Mouse (Mus musculus): ENCODE data around the gene Cat. TPM values are rescaled to one million over a fixed set of nuclear protein-coding genes. Genes with fewer than 3 reads are reported as not detected.
A peak's percentile ranks its signal among the peaks of the same experiment; 100 is the strongest.

The Cat gene
- polyA plus RNA-seq, 1 experiment from 2014 or later, result 68.5 TPM

GRCm38 (mm10) chr2:103495633-103496418 is 10.9 kb upstream of the Cat start:
- WGBS, result 91% methylated on average over 6 of the region's 6 CpGs
- H3K4me2 ChIP-seq, result no peak overlapping the region
- H3K9me3 ChIP-seq, result no peaks in the 10 kb centered on the region
- H3K4me3 ChIP-seq (replicated peaks), result no peak overlapping the region
- no peak overlapping the region for H3K9ac ChIP-seq (replicated peaks)
- no peaks in the 10 kb centered on the region for H3K27me3 ChIP-seq
- no peak for ATAC-seq (ENCODE audit: insufficient number of reproducible peaks, insufficient read depth, low FRiP score, low TSS enrichment, low read depth)
- H3K36me3 ChIP-seq, result no peaks in the 10 kb centered on the region
- H3K27ac ChIP-seq, result no peak overlapping the region
- H3K4me1 ChIP-seq (replicated peaks), result no peaks in the 10 kb centered on the region

DNA sequence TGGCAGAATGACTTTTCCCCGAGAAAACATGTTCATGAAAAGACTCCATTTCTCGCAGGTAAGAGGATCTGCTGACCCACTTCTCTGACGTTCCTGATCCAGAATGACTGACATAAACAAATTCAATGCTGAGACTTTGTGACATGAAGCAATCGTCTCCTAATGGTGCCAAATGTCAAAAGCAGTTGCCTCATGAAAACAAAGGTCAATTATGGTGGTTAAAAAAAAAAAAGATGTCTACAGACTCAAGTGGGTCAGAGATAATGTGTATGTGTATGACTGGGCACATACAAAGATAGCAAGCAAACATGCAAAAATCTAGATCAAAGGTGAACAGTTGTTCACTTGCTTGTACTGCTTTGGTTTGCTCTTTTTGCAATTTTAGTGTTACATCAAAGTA is 8.9 kb upstream of the Cat start:
- Histone ChIP-seq H3K27me3 (no peaks in the 10 kb centered on the region), H3K36me3 (no peaks in the 10 kb centered on the region), H3K9me3 (no peaks in the 10 kb centered on the region), H3K27ac (no peak overlapping the region), H3K4me1 (replicated peaks) (0 out of 2 replicates have a peak, but pooled peaks cover 6% of the 10 kb centered on the region), H3K4me3 (replicated peaks) (no peak overlapping the region), H3K9ac (replicated peaks) (no peak overlapping the region), H3K4me2 (no peak overlapping the region)
- 69% methylated on average over 4 of the region's 4 CpGs for WGBS
- no peak for ATAC-seq (ENCODE audit: insufficient number of reproducible peaks, insufficient read depth, low FRiP score, low TSS enrichment, low read depth)

GRCm38 (mm10) chr2:103492526-103492925 is 7.6 kb upstream of the Cat start:
- Histone ChIP-seq H3K4me2 (no peak overlapping the region), H3K9ac (replicated peaks) (no peak overlapping the region), H3K27ac (no peak overlapping the region), H3K9me3 (no peaks in the 10 kb centered on the region), H3K4me1 (replicated peaks) (0 out of 2 replicates have a peak, but pooled peaks cover 6% of the 10 kb centered on the region), H3K36me3 (no peaks in the 10 kb centered on the region), H3K4me3 (replicated peaks) (no peak overlapping the region), H3K27me3 (no peaks in the 10 kb centered on the region)
- ATAC-seq (ENCODE audit: insufficient number of reproducible peaks, insufficient read depth, low FRiP score, low TSS enrichment, low read depth), result no peak
- 88% methylated on average over 4 of the region's 4 CpGs for WGBS

DNA sequence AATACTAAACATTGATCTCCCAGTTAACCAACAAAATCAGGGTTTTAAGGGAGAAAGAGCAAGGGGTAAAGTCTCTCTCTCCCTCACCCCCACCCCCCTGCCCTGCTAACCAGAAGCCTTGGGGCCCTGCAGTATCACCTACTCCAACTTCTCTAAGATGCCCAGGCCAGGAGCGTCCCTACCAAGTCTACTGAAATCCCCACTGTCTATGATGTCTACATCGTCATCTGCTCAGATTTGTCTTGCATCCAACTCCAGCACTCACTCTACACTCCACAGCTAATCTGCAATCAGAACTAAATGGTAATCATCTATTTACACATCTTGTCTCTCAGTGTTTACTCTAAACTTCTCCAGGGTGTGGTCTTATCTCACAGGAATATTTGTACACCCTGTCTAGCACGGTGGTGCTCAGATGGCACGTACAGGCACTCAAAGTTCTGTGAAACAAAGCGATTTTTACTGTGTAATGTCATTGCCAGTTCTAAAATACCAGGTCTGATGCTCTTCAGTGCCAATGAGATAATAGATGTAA is 907 bp downstream of the Cat start:
- H3K27me3 ChIP-seq, result no peaks in the 10 kb centered on the region
- peak overlapping the region; percentile 76 for H3K4me3 ChIP-seq (replicated peaks)
- H3K9me3 ChIP-seq, result no peaks in the 10 kb centered on the region
- H3K36me3 ChIP-seq, result no peaks in the 10 kb centered on the region
- peak overlapping the region; percentile 87 for H3K9ac ChIP-seq (replicated peaks)
- ATAC-seq (ENCODE audit: insufficient number of reproducible peaks, insufficient read depth, low FRiP score, low TSS enrichment, low read depth), result no peak
- H3K4me1 ChIP-seq (replicated peaks), result peaks cover 11% of the 10 kb centered on the region
- peak overlapping the region; percentile 98 for H3K27ac ChIP-seq
- 48% methylated on average over 5 of the region's 5 CpGs for WGBS
- H3K4me2 ChIP-seq, result peak overlapping the region; percentile 68

GRCm38 (mm10) chr2:103483289-103483985 is 1.5 kb downstream of the Cat start:
- Histone ChIP-seq H3K9ac (replicated peaks) (no peak overlapping the region), H3K36me3 (no peaks in the 10 kb centered on the region), H3K4me3 (replicated peaks) (peak overlapping the region; percentile 76; the same call in 1 of the 2 replicates), H3K4me2 (peak overlapping the region; percentile 68), H3K9me3 (no peaks in the 10 kb centered on the region), H3K4me1 (replicated peaks) (peaks cover 11% of the 10 kb centered on the region), H3K27ac (no peak overlapping the region), H3K27me3 (no peaks in the 10 kb centered on the region)
- no peak for ATAC-seq (ENCODE audit: insufficient number of reproducible peaks, insufficient read depth, low FRiP score, low TSS enrichment, low read depth)
- 85% methylated on average over 7 of the region's 7 CpGs for WGBS

GRCm38 (mm10) chr2:103481314-103482231 is 3.4 kb downstream of the Cat start:
- H3K9me3 ChIP-seq, result no peaks in the 10 kb centered on the region
- 0 out of 2 replicates have a peak, but pooled peaks cover 2% of the 10 kb centered on the region for H3K36me3 ChIP-seq
- H3K27ac ChIP-seq, result no peak overlapping the region
- WGBS, result 73% methylated on average over 11 of the region's 11 CpGs
- peaks cover 11% of the 10 kb centered on the region for H3K4me1 ChIP-seq (replicated peaks)
- H3K4me2 ChIP-seq, result no peak overlapping the region
- no peak overlapping the region for H3K4me3 ChIP-seq (replicated peaks)
- H3K27me3 ChIP-seq, result no peaks in the 10 kb centered on the region
- H3K9ac ChIP-seq (replicated peaks), result no peak overlapping the region
- ATAC-seq (ENCODE audit: insufficient number of reproducible peaks, insufficient read depth, low FRiP score, low TSS enrichment, low read depth), result no peak

- H3K4me2 ChIP-seq, result no peak overlapping the region
- no peak for ATAC-seq (ENCODE audit: insufficient number of reproducible peaks, insufficient read depth, low FRiP score, low TSS enrichment, low read depth)
- H3K27me3 ChIP-seq, result no peaks in the 10 kb centered on the region
- H3K27ac ChIP-seq, result no peak overlapping the region
- H3K4me3 ChIP-seq (replicated peaks), result no peak overlapping the region
- peaks cover 4% of the 10 kb centered on the region for H3K36me3 ChIP-seq
- peaks cover 11% of the 10 kb centered on the region for H3K4me1 ChIP-seq (replicated peaks)
- 94% methylated on average over 4 of the region's 4 CpGs for WGBS
- no peaks in the 10 kb centered on the region for H3K9me3 ChIP-seq
- H3K9ac ChIP-seq (replicated peaks), result no peak overlapping the region
Measured at GRCm38 (mm10) chr2:103480871-103481270, 4.1 kb downstream of the Cat start.

GRCm38 (mm10) chr2:103480240-103480639 is 4.7 kb downstream of the Cat start:
- WGBS, result 91% methylated on average over 8 of the region's 8 CpGs
- no peak for ATAC-seq (ENCODE audit: insufficient number of reproducible peaks, insufficient read depth, low FRiP score, low TSS enrichment, low read depth)
- Histone ChIP-seq H3K4me2 (no peak overlapping the region), H3K36me3 (peaks cover 10% of the 10 kb centered on the region), H3K4me1 (replicated peaks) (peaks cover 11% of the 10 kb centered on the region), H3K27ac (no peak overlapping the region), H3K27me3 (no peaks in the 10 kb centered on the region), H3K9ac (replicated peaks) (no peak overlapping the region), H3K4me3 (replicated peaks) (no peak overlapping the region), H3K9me3 (no peaks in the 10 kb centered on the region)

GRCm38 (mm10) chr2:103478326-103478725 is 6.6 kb downstream of the Cat start:
- Histone ChIP-seq H3K27me3 (no peaks in the 10 kb centered on the region), H3K9me3 (no peaks in the 10 kb centered on the region), H3K27ac (no peak overlapping the region), H3K4me2 (no peak overlapping the region), H3K4me3 (replicated peaks) (no peak overlapping the region), H3K4me1 (replicated peaks) (peaks cover under 1% of the 10 kb centered on the region; the same call in 1 of the 2 replicates), H3K36me3 (peaks cover 29% of the 10 kb centered on the region), H3K9ac (replicated peaks) (no peak overlapping the region)
- WGBS, result 95% methylated on average over 3 of the region's 3 CpGs
- ATAC-seq (ENCODE audit: insufficient number of reproducible peaks, insufficient read depth, low FRiP score, low TSS enrichment, low read depth), result no peak

DNA sequence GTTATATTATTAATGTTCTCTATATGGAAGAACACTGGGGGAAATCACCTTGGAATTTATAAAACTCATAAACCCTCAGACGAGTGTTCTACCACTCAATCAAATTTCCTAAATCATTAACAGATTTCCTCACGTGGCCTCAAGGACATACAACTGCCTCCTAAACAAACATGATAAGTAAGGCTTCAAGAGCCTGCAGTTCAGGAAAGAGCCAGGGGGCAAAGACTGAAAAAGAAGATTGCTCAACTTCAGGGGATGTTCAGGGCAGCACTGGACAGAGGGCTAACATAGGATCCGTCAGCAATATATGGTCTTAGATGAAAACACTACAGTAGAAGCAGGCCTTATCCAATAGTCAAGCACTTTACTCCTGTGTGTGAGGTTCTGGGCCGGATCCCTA is 7.5 kb downstream of the Cat start:
- Histone ChIP-seq H3K4me2 (no peak overlapping the region), H3K27me3 (no peaks in the 10 kb centered on the region), H3K4me3 (replicated peaks) (no peak overlapping the region), H3K9ac (replicated peaks) (no peak overlapping the region), H3K9me3 (no peaks in the 10 kb centered on the region), H3K4me1 (replicated peaks) (no peaks in the 10 kb centered on the region), H3K27ac (no peak overlapping the region), H3K36me3 (peaks cover 38% of the 10 kb centered on the region)
- 67% methylated on average over 4 of the region's 4 CpGs for WGBS
- no peak for ATAC-seq (ENCODE audit: insufficient number of reproducible peaks, insufficient read depth, low FRiP score, low TSS enrichment, low read depth)

Measured in limb, embryonic 12.5 days (tissue).